Mouse (Mus musculus): ENCODE data around the gene Fbxo31. TPM values are rescaled to one million over a fixed set of nuclear protein-coding genes. Genes with fewer than 3 reads are reported as not detected.

The Fbxo31 gene
- polyA plus RNA-seq, 1 experiment from 2014 or later, result 39.6 TPM

GRCm38 (mm10) chr8:121561636-121562345, 16.8 kb downstream of the Fbxo31 start:
- no peak for ATAC-seq (ENCODE audit: low FRiP score, low read depth)
- no peak overlapping the region for H3K4me3 ChIP-seq
- H3K27ac ChIP-seq (replicated peaks), result no peak overlapping the region
- H3K4me1 ChIP-seq (replicated peaks), result no peaks in the 10 kb centered on the region
- H3K9me3 ChIP-seq, result no peaks in the 10 kb centered on the region
- no peaks in the 10 kb centered on the region for H3K27me3 ChIP-seq
- H3K4me2 ChIP-seq, result no peak overlapping the region
- 85% methylated on average over 16 of the region's 16 CpGs for WGBS
- no peak overlapping the region for H3K9ac ChIP-seq
- peaks cover 17% of the 10 kb centered on the region for H3K36me3 ChIP-seq

- H3K4me1 ChIP-seq (replicated peaks), result no peaks in the 10 kb centered on the region
- no peak overlapping the region for H3K27ac ChIP-seq (replicated peaks)
- no peaks in the 10 kb centered on the region for H3K27me3 ChIP-seq
- H3K4me3 ChIP-seq, result no peak overlapping the region
- 94% methylated on average over 7 of the region's 7 CpGs for WGBS
- no peak for ATAC-seq (ENCODE audit: low FRiP score, low read depth)
- no peak overlapping the region for H3K4me2 ChIP-seq
- H3K9ac ChIP-seq, result no peak overlapping the region
- no peaks in the 10 kb centered on the region for H3K9me3 ChIP-seq
- H3K36me3 ChIP-seq, result peaks cover 17% of the 10 kb centered on the region
Observed at GRCm38 (mm10) chr8:121560432-121561100, 18.0 kb downstream of the Fbxo31 start.

GRCm38 (mm10) chr8:121559801-121560200, 18.8 kb downstream of the Fbxo31 start:
- 93% methylated on average over 12 of the region's 12 CpGs for WGBS
- no peak overlapping the region for H3K27ac ChIP-seq (replicated peaks)

GRCm38 (mm10) chr8:121558538-121558937, 20.1 kb downstream of the Fbxo31 start:
- no peaks in the 10 kb centered on the region for H3K4me1 ChIP-seq (replicated peaks)
- H3K4me2 ChIP-seq, result no peak overlapping the region
- no peak for ATAC-seq (ENCODE audit: low FRiP score, low read depth)
- no peak overlapping the region for H3K9ac ChIP-seq
- no peak overlapping the region for H3K27ac ChIP-seq (replicated peaks)
- H3K27me3 ChIP-seq, result no peaks in the 10 kb centered on the region
- H3K4me3 ChIP-seq, result no peak overlapping the region
- WGBS, result 89% methylated on average over 16 of the region's 16 CpGs
- no peaks in the 10 kb centered on the region for H3K9me3 ChIP-seq
- peaks cover 33% of the 10 kb centered on the region for H3K36me3 ChIP-seq

More at GRCm38 (mm10) chr8:121559801-121560200, 18.8 kb downstream of the Fbxo31 start:
- Histone ChIP-seq H3K4me3 (no peak overlapping the region), H3K9me3 (no peaks in the 10 kb centered on the region), H3K4me2 (no peak overlapping the region), H3K36me3 (peaks cover 20% of the 10 kb centered on the region), H3K4me1 (replicated peaks) (no peaks in the 10 kb centered on the region), H3K9ac (no peak overlapping the region), H3K27me3 (no peaks in the 10 kb centered on the region)
- no peak for ATAC-seq (ENCODE audit: low FRiP score, low read depth)

GRCm38 (mm10) chr8:121557746-121558145, 20.9 kb downstream of the Fbxo31 start:
- no peaks in the 10 kb centered on the region for H3K27me3 ChIP-seq
- H3K9me3 ChIP-seq, result no peaks in the 10 kb centered on the region
- no peak overlapping the region for H3K4me3 ChIP-seq
- no peak for ATAC-seq (ENCODE audit: low FRiP score, low read depth)
- H3K4me1 ChIP-seq (replicated peaks), result no peaks in the 10 kb centered on the region
- peaks cover 38% of the 10 kb centered on the region for H3K36me3 ChIP-seq
- H3K27ac ChIP-seq (replicated peaks), result no peak overlapping the region
- WGBS, result 90% methylated on average over 11 of the region's 11 CpGs
- no peak overlapping the region for H3K9ac ChIP-seq
- no peak overlapping the region for H3K4me2 ChIP-seq

GRCm38 (mm10) chr8:121553831-121554475, 24.7 kb downstream of the Fbxo31 start:
- H3K27ac ChIP-seq (replicated peaks), result no peak overlapping the region
- WGBS, result 94% methylated on average over 32 of the region's 32 CpGs
- no peak overlapping the region for H3K9ac ChIP-seq
- H3K4me2 ChIP-seq, result no peak overlapping the region
- H3K36me3 ChIP-seq, result peaks cover 49% of the 10 kb centered on the region
- no peaks in the 10 kb centered on the region for H3K4me1 ChIP-seq (replicated peaks)
- H3K27me3 ChIP-seq, result no peaks in the 10 kb centered on the region
- no peak overlapping the region for H3K4me3 ChIP-seq
- no peak for ATAC-seq (ENCODE audit: low FRiP score, low read depth)
- no peaks in the 10 kb centered on the region for H3K9me3 ChIP-seq

- 92% methylated on average over 9 of the region's 9 CpGs for WGBS
- H3K36me3 ChIP-seq, result peaks cover 41% of the 10 kb centered on the region
Observed at GRCm38 (mm10) chr8:121552506-121552905, 26.1 kb downstream of the Fbxo31 start.

GRCm38 (mm10) chr8:121551065-121551985, 27.3 kb downstream of the Fbxo31 start:
- no peak overlapping the region for H3K4me3 ChIP-seq
- no peak overlapping the region for H3K27ac ChIP-seq (replicated peaks)
- peaks cover 41% of the 10 kb centered on the region for H3K36me3 ChIP-seq
- 0 out of 2 replicates have a peak, but pooled peaks cover 3% of the 10 kb centered on the region for H3K4me1 ChIP-seq (replicated peaks)
- no peaks in the 10 kb centered on the region for H3K9me3 ChIP-seq
- H3K9ac ChIP-seq, result no peak overlapping the region
- WGBS, result 59% methylated on average over 24 of the region's 24 CpGs
- no peak overlapping the region for H3K4me2 ChIP-seq
- no peaks in the 10 kb centered on the region for H3K27me3 ChIP-seq
- no peak for ATAC-seq (ENCODE audit: low FRiP score, low read depth)

More at GRCm38 (mm10) chr8:121552506-121552905, 26.1 kb downstream of the Fbxo31 start:
- Histone ChIP-seq H3K4me2 (no peak overlapping the region), H3K27ac (replicated peaks) (no peak overlapping the region), H3K4me1 (replicated peaks) (no peaks in the 10 kb centered on the region), H3K9ac (no peak overlapping the region), H3K4me3 (no peak overlapping the region), H3K27me3 (no peaks in the 10 kb centered on the region), H3K9me3 (no peaks in the 10 kb centered on the region)
- ATAC-seq (ENCODE audit: low FRiP score, low read depth), result no peak

GRCm38 (mm10) chr8:121550056-121550455, 28.6 kb downstream of the Fbxo31 start:
- 92% methylated on average over 6 of the region's 6 CpGs for WGBS
- Histone ChIP-seq H3K9ac (no peak overlapping the region), H3K4me1 (replicated peaks) (0 out of 2 replicates have a peak, but pooled peaks cover 3% of the 10 kb centered on the region), H3K4me2 (no peak overlapping the region), H3K27me3 (no peaks in the 10 kb centered on the region), H3K36me3 (peaks cover 41% of the 10 kb centered on the region), H3K9me3 (no peaks in the 10 kb centered on the region), H3K4me3 (no peak overlapping the region), H3K27ac (replicated peaks) (no peak overlapping the region)
- no peak for ATAC-seq (ENCODE audit: low FRiP score, low read depth)

GRCm38 (mm10) chr8:121547132-121547531, 31.5 kb downstream of the Fbxo31 start:
- Histone ChIP-seq H3K4me1 (replicated peaks) (0 out of 2 replicates have a peak, but pooled peaks cover 3% of the 10 kb centered on the region), H3K4me3 (no peak overlapping the region), H3K36me3 (peaks cover 19% of the 10 kb centered on the region), H3K27ac (replicated peaks) (no peak overlapping the region), H3K9ac (no peak overlapping the region), H3K4me2 (no peak overlapping the region), H3K27me3 (no peaks in the 10 kb centered on the region), H3K9me3 (no peaks in the 10 kb centered on the region)
- ATAC-seq (ENCODE audit: low FRiP score, low read depth), result peak; percentile 36; the same call in 1 of the 2 replicates
- WGBS, result 12% methylated on average over 7 of the region's 7 CpGs

GRCm38 (mm10) chr8:121544936-121545335, 33.7 kb downstream of the Fbxo31 start:
- Histone ChIP-seq H3K9me3 (no peaks in the 10 kb centered on the region), H3K4me1 (replicated peaks) (0 out of 2 replicates have a peak, but pooled peaks cover 3% of the 10 kb centered on the region), H3K27me3 (no peaks in the 10 kb centered on the region), H3K36me3 (no peaks in the 10 kb centered on the region), H3K27ac (replicated peaks) (no peak overlapping the region), H3K9ac (no peak overlapping the region), H3K4me2 (no peak overlapping the region), H3K4me3 (no peak overlapping the region)
- no peak for ATAC-seq (ENCODE audit: low FRiP score, low read depth)
- WGBS, result 80% methylated on average over 11 of the region's 11 CpGs

All from hindbrain, embryonic 15.5 days (tissue).